Mouse (Mus musculus) midbrain, embryonic 12.5 days (tissue): ENCODE data around the gene Dhx34. TPM values are rescaled to one million over a fixed set of nuclear protein-coding genes. Genes with fewer than 3 reads are reported as not detected.
A peak's percentile ranks its signal among the peaks of the same experiment; 100 is the strongest.
"Not testable (repeated sequence)": the region's sequence is repeated elsewhere in the genome, so short reads cannot be mapped to it uniquely, and the experiment has no call there.

Source experiments
- ATAC-seq: fragments of 200-750 bp; cut with Nextera tagmentation; 2 replicates; pipeline ENCODE4 v1.8.0; 2017; ENCODE audit warnings: low read depth, moderate TSS enrichment, moderate library complexity; ENCODE audit not compliant: low FRiP score
- H3K27ac ChIP-seq: fragments of 300-500 bp; sonication (generic); replicated peaks from 2 replicates; pipeline ENCODE4 v1.5.1; 2016; ENCODE audit warnings: mild to moderate bottlenecking
- H3K27me3 ChIP-seq: fragments of 300-500 bp; sonication (generic); 2 replicates; pipeline ENCODE4 v1.6.1; 2016; ENCODE audit warnings: mild to moderate bottlenecking
- H3K36me3 ChIP-seq: fragments of 300-500 bp; sonication (generic); 2 replicates; pipeline ENCODE4 v1.6.1; 2016
- H3K4me1 ChIP-seq: fragments of 300-500 bp; sonication (generic); 2 replicates; pipeline ENCODE4 v1.6.1; 2016
- H3K4me2 ChIP-seq: fragments of 300-500 bp; sonication (generic); replicated peaks from 2 replicates; pipeline ENCODE4 v1.6.1; 2016; ENCODE audit warnings: mild to moderate bottlenecking, moderate library complexity
- H3K4me3 ChIP-seq: fragments of 300-500 bp; sonication (generic); 2 replicates; pipeline ENCODE4 v1.5.1; 2016; ENCODE audit warnings: mild to moderate bottlenecking
- H3K9ac ChIP-seq: fragments of 300-500 bp; sonication (generic); replicated peaks from 2 replicates; pipeline ENCODE4 v1.6.1; 2016; ENCODE audit warnings: mild to moderate bottlenecking, moderate library complexity
- H3K9me3 ChIP-seq: fragments of 300-500 bp; sonication (generic); 2 replicates; pipeline ENCODE4 v1.6.1; 2016; ENCODE audit warnings: mild to moderate bottlenecking
- WGBS: fragments of 180-500 bp; shearing (Covaris S2); methylation state at CpG from one replicate; pipeline ENCODE4 v1.1.7; 2016; 5-methylcytosine and 5-hydroxymethylcytosine counted together
- polyA plus RNA-seq: library from polyadenylated mRNA; unstranded; fragments of >200 nt; fragmentation: Nextera tagmentation; extraction: Ambion mirVana; gene quantifications from 2 replicates; pipeline ENCODE4 v1.2.1, GENCODE M21; 2016

The Dhx34 gene
- 18.9 and 19.0 TPM in 2 replicates for polyA plus RNA-seq

GRCm38 (mm10) chr7:16221582-16222272, at the start of gene Dhx34:
Dhx34 (minus strand) TSS chr7:16222037.
- Histone ChIP-seq H3K9ac (peak within 1 kb of the TSS; percentile 80), H3K36me3 (peaks cover 19% of the 10 kb centered on the region), H3K4me3 (peak within 1 kb of the TSS; percentile 72), H3K4me1 (peaks cover 11% of the 10 kb centered on the region), H3K27me3 (no peaks in the 10 kb centered on the region), H3K9me3 (no peaks in the 10 kb centered on the region), H3K27ac (peak within 1 kb of the TSS; percentile 73), H3K4me2 (peak within 1 kb of the TSS; percentile 73)
- peak; percentile 95 for ATAC-seq
- 1% methylated on average over 34 of the region's 34 CpGs for WGBS

- Histone ChIP-seq H3K9me3 (no peaks in the 10 kb centered on the region), H3K9ac (no peak overlapping the region), H3K4me3 (no peak overlapping the region), H3K36me3 (peaks cover 10% of the 10 kb centered on the region), H3K4me1 (peaks cover 24% of the 10 kb centered on the region), H3K4me2 (peak overlapping the region; percentile 84; the same call in 1 of the 2 replicates), H3K27me3 (peaks cover 34% of the 10 kb centered on the region), H3K27ac (no peak overlapping the region)
- ATAC-seq: no peak
- 72% methylated on average over 1 of the region's 1 CpGs for WGBS
Observed at GRCm38 (mm10) chr7:16271139-16271538, 49.3 kb upstream of the Dhx34 start.

GRCm38 (mm10) chr7:16266593-16266992, 44.8 kb upstream of the Dhx34 start:
- H3K4me3 ChIP-seq, ATAC-seq, H3K4me2 ChIP-seq, H3K4me1 ChIP-seq, H3K9me3 ChIP-seq, H3K27ac ChIP-seq, H3K9ac ChIP-seq, H3K36me3 ChIP-seq: not testable (repeated sequence)
- H3K27me3 ChIP-seq: peaks cover 21% of the 10 kb centered on the region
- 85% methylated on average over 7 of the region's 7 CpGs for WGBS

- Histone ChIP-seq H3K4me2 (no peak overlapping the region), H3K9ac (no peak overlapping the region), H3K4me1 (no peaks in the 10 kb centered on the region), H3K4me3 (no peak overlapping the region), H3K27me3 (peaks cover 19% of the 10 kb centered on the region), H3K36me3 (no peaks in the 10 kb centered on the region), H3K27ac (no peak overlapping the region), H3K9me3 (peaks cover 6% of the 10 kb centered on the region; the same call in 1 of the 2 replicates)
- no peak for ATAC-seq
- 91% methylated on average over 11 of the region's 11 CpGs for WGBS
Observed at GRCm38 (mm10) chr7:16265856-16266255, 44.0 kb upstream of the Dhx34 start.

- WGBS: 83% methylated on average over 5 of the region's 5 CpGs
- H3K27ac ChIP-seq: no peak overlapping the region
- H3K4me2 ChIP-seq: no peak overlapping the region
- no peak overlapping the region for H3K4me3 ChIP-seq
- ATAC-seq: no peak
- peaks cover 7% of the 10 kb centered on the region for H3K27me3 ChIP-seq
- no peaks in the 10 kb centered on the region for H3K36me3 ChIP-seq
- peaks cover 6% of the 10 kb centered on the region; the same call in 1 of the 2 replicates for H3K9me3 ChIP-seq
- H3K9ac ChIP-seq: no peak overlapping the region
- no peaks in the 10 kb centered on the region for H3K4me1 ChIP-seq
Observed at GRCm38 (mm10) chr7:16263843-16264242, 42.0 kb upstream of the Dhx34 start.

GRCm38 (mm10) chr7:16263015-16263787, 41.4 kb upstream of the Dhx34 start:
- Histone ChIP-seq H3K9ac (no peak overlapping the region), H3K9me3 (peaks cover 6% of the 10 kb centered on the region; the same call in 1 of the 2 replicates), H3K4me1 (no peaks in the 10 kb centered on the region), H3K4me3 (no peak overlapping the region), H3K27me3 (peaks cover under 1% of the 10 kb centered on the region; the same call in 1 of the 2 replicates), H3K4me2 (no peak overlapping the region), H3K36me3 (no peaks in the 10 kb centered on the region), H3K27ac (no peak overlapping the region)
- ATAC-seq: no peak
- 29% methylated on average over 8 of the region's 8 CpGs for WGBS

GRCm38 (mm10) chr7:16261097-16261496, 39.3 kb upstream of the Dhx34 start:
- Histone ChIP-seq H3K4me2 (no peak overlapping the region), H3K36me3 (no peaks in the 10 kb centered on the region), H3K9me3 (peaks cover 6% of the 10 kb centered on the region; the same call in 1 of the 2 replicates), H3K4me3 (no peak overlapping the region), H3K9ac (no peak overlapping the region), H3K4me1 (no peaks in the 10 kb centered on the region), H3K27ac (no peak overlapping the region), H3K27me3 (no peaks in the 10 kb centered on the region)
- ATAC-seq: no peak
- 70% methylated on average over 1 of the region's 1 CpGs for WGBS

GRCm38 (mm10) chr7:16259110-16259590, 37.3 kb upstream of the Dhx34 start, which contains the start of gene C5ar1:
C5ar1 (minus strand) TSS chr7:16259540.
- 93% methylated on average over 5 of the region's 5 CpGs for WGBS
- Histone ChIP-seq H3K27ac (no peak within 1 kb of the TSS), H3K4me2 (no peak within 1 kb of the TSS), H3K36me3 (no peaks in the 10 kb centered on the region), H3K4me3 (no peak within 1 kb of the TSS), H3K27me3 (no peaks in the 10 kb centered on the region), H3K9ac (no peak within 1 kb of the TSS), H3K4me1 (no peaks in the 10 kb centered on the region), H3K9me3 (no peaks in the 10 kb centered on the region)
- no peak for ATAC-seq

- 89% methylated on average over 11 of the region's 11 CpGs for WGBS
Observed at GRCm38 (mm10) chr7:16257830-16258229, 36.0 kb upstream of the Dhx34 start.

GRCm38 (mm10) chr7:16255963-16256362, 34.1 kb upstream of the Dhx34 start:
- H3K9me3 ChIP-seq, ATAC-seq: not testable (repeated sequence)

More at GRCm38 (mm10) chr7:16257830-16258229, 36.0 kb upstream of the Dhx34 start:
- Histone ChIP-seq H3K4me1 (no peaks in the 10 kb centered on the region), H3K9ac (no peak overlapping the region), H3K9me3 (no peaks in the 10 kb centered on the region), H3K27ac (no peak overlapping the region), H3K4me2 (no peak overlapping the region), H3K36me3 (no peaks in the 10 kb centered on the region), H3K27me3 (no peaks in the 10 kb centered on the region), H3K4me3 (no peak overlapping the region)
- no peak for ATAC-seq

GRCm38 (mm10) chr7:16254195-16254594, 32.4 kb upstream of the Dhx34 start:
- no peak overlapping the region for H3K4me2 ChIP-seq
- no peak overlapping the region for H3K4me3 ChIP-seq
- H3K36me3 ChIP-seq: no peaks in the 10 kb centered on the region
- H3K4me1 ChIP-seq: no peaks in the 10 kb centered on the region
- 70% methylated on average over 4 of the region's 4 CpGs for WGBS
- H3K9ac ChIP-seq: no peak overlapping the region
- H3K9me3 ChIP-seq: no peaks in the 10 kb centered on the region
- no peak overlapping the region for H3K27ac ChIP-seq
- ATAC-seq: no peak
- H3K27me3 ChIP-seq: no peaks in the 10 kb centered on the region

More at GRCm38 (mm10) chr7:16255963-16256362, 34.1 kb upstream of the Dhx34 start:
- not testable (repeated sequence) for H3K27ac ChIP-seq, H3K36me3 ChIP-seq, H3K4me3 ChIP-seq, H3K9ac ChIP-seq, H3K27me3 ChIP-seq, H3K4me2 ChIP-seq, H3K4me1 ChIP-seq
- WGBS: 80% methylated on average over 4 of the region's 4 CpGs

- H3K4me1 ChIP-seq: no peaks in the 10 kb centered on the region
- H3K9me3 ChIP-seq: no peaks in the 10 kb centered on the region
- H3K4me2 ChIP-seq: no peak overlapping the region
- H3K4me3 ChIP-seq: no peak overlapping the region
- H3K9ac ChIP-seq: no peak overlapping the region
- H3K36me3 ChIP-seq: no peaks in the 10 kb centered on the region
- WGBS: 85% methylated on average over 5 of the region's 5 CpGs
- ATAC-seq: no peak
- no peak overlapping the region for H3K27ac ChIP-seq
- H3K27me3 ChIP-seq: no peaks in the 10 kb centered on the region
Observed at GRCm38 (mm10) chr7:16250687-16251086, 28.9 kb upstream of the Dhx34 start.
